Mouse (Mus musculus) layer of hippocampus, adult 9-11 months (tissue): ENCODE data around the gene Bcl2l15.

Experiments
- DNase-seq: peaks from one replicate; pipeline ENCODE4 v3.0.0; 2022

The Bcl2l15 gene

DNA sequence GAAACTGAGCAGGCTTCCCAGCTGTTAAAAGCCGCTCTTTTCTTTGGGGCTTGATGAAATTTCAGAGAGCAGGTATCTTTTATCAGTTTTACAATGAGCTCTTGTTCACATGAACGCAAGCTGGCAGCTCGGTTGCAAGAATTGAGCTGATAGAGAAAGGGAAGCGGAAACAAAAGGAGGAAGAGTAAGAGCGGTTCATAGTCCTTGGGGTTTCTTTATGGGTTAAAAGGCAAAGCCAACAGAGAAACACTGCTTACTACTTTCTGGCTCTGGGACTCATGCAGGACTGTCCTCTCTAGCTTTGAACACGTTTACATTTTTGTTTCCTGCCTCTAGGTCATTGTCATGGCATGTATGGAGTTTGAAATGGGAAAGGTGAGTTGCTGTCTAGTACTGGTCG is 41.9 kb downstream of the Bcl2l15 start:
- no peak for DNase-seq

GRCm38 (mm10) chr3:103885946-103886345 is 53.5 kb downstream of the Bcl2l15 start:
- no peak for DNase-seq

DNA sequence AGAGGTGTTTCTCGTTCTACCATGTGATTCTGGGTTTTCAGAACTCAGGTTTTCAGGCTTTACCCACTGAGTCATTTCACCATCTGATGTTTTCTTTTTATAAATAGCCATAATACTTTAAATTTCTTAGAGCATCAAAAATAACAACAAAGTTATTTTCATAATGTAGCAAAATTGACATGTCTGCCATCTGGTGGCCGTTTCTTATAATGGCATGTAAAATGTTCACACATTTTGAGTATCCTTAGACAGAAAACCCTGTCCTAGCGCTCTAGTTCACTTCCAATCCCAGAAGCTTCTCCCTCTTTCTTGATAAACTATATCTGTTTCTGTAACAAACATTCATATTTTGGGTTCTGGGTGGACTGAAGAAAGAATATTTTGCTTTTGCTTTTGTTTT is 55.2 kb downstream of the Bcl2l15 start:
- DNase-seq: peak; percentile 14

DNA sequence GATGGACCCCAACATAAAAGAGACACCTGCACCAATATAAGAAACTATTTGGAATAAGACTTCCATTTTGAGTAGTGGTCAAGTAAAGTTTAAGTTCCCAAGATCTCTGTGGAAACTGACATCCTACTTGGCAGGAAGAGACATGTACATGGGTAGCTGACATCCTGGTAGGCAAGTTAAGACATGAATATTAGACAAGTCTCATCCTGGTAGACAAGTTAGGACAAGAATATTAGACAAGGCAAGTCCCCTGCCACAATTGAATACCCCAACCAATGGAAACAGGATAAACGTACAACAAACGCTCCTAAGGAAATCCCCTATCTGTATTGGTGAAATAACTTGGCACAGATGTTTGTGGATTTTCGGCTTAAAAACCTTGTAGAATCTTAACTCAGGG is 61.0 kb downstream of the Bcl2l15 start:
- DNase-seq: no peak
